Comparison of ENCODE assay signal across 9 mouse cellular contexts in the genomic region with DNA sequence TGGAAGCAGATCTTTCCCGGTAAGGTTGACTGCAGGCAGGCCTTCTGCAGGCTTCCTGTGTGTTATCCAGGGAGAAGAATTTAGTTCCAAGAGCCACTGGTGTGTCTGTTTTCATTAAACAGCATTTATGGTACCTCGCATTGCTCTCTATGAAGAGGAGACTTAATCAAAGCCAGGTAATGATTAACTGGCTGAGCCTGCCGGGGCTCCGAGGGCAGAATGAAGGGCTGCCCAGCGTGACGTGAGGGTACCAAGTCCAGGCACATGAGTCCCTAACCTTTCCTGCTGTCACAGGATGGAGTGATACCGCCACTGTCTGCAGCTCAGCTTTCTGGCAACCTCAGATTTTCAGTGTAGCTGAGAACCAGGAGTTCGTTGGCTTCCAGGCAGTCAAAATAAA. TPM values are rescaled to one million over a fixed set of nuclear protein-coding genes. Genes with fewer than 3 reads are reported as not detected.
DNase-seq lines count a peak whose midpoint lies in the region; ATAC-seq and TF ChIP-seq lines count a peak whose summit lies in the region.
"Had no signal": no experiment of that assay in that cellular context is flagged by ENCODE, and none has a peak within 500 bp of the region (broad histone marks: within the 10 kb centered on the region; RNA-seq: fewer than 3 reads in every experiment).

No protein-coding gene starts in this region.

- H3K4me1 ChIP-seq in forebrain, embryonic 12.5 days = peaks cover 43% of the 10 kb centered on the region
- peaks cover 14% of the 10 kb centered on the region; the same call in 1 of the 2 replicates for H3K4me1 ChIP-seq in forebrain, embryonic 11.5 days (replicated peaks; ENCODE audit: control insufficient read depth, insufficient read depth, low read length)
- peaks cover 14% of the 10 kb centered on the region for H3K4me1 ChIP-seq in hindbrain, embryonic 16.5 days (ENCODE audit: control insufficient read depth, insufficient read depth, low read depth, low read length)
- peaks cover 6% of the 10 kb centered on the region; the same call in 1 of the 2 replicates for H3K4me1 ChIP-seq in midbrain, postnatal 0 days (ENCODE audit: insufficient read depth, low read length)

- H3K36me3 ChIP-seq in forebrain, embryonic 12.5 days (replicated peaks) = no peaks in the 10 kb centered on the region
- no peaks in the 10 kb centered on the region for H3K36me3 ChIP-seq in forebrain, embryonic 11.5 days (ENCODE audit: control insufficient read depth, insufficient read depth, low read length)
- H3K36me3 ChIP-seq in hindbrain, embryonic 16.5 days (ENCODE audit: control insufficient read depth, insufficient read depth, low read length) = no peaks in the 10 kb centered on the region
- no peaks in the 10 kb centered on the region for H3K36me3 ChIP-seq in midbrain, postnatal 0 days (ENCODE audit: insufficient read depth, low read length)
- H3K36me3 ChIP-seq: limb, embryonic 12.5 days had no signal

- no peak overlapping the region for H3K4me3 ChIP-seq in forebrain, embryonic 12.5 days (replicated peaks)
- H3K4me3 ChIP-seq in forebrain, embryonic 11.5 days (ENCODE audit: low read depth, low read length) = no peak overlapping the region
- H3K4me3 ChIP-seq in hindbrain, embryonic 16.5 days (ENCODE audit: low read length) = no peak overlapping the region
- no peak overlapping the region for H3K4me3 ChIP-seq in midbrain, postnatal 0 days (ENCODE audit: low read depth, low read length)
- H3K4me3 ChIP-seq: limb, embryonic 12.5 days had no signal

- H3K27ac ChIP-seq in forebrain, embryonic 12.5 days = peak overlapping the region; percentile 42; the same call in 1 of the 2 replicates
- no peak overlapping the region for H3K27ac ChIP-seq in forebrain, embryonic 11.5 days (ENCODE audit: low read depth, low read length)
- no peak overlapping the region for H3K27ac ChIP-seq in hindbrain, embryonic 16.5 days (ENCODE audit: low read depth, low read length)
- H3K27ac ChIP-seq in midbrain, postnatal 0 days (ENCODE audit: low read depth, low read length) = peak overlapping the region; percentile 26; the same call in 1 of the 2 replicates
- H3K27ac ChIP-seq: limb, embryonic 12.5 days had no signal

- 64% methylated on average over 8 of the region's 8 CpGs for WGBS in forebrain, embryonic 12.5 days
- 65% methylated on average over 8 of the region's 8 CpGs for WGBS in forebrain, embryonic 11.5 days
- 36% methylated on average over 8 of the region's 8 CpGs for WGBS in hindbrain, embryonic 16.5 days
- 48% methylated on average over 8 of the region's 8 CpGs for WGBS in midbrain, postnatal 0 days

- DNase-seq in forebrain, embryonic 11.5 days (ENCODE audit: low spot score) = no peak
- peak; percentile 64 to 80 for DNase-seq in kidney, postnatal 4 days
- no peak for DNase-seq in midbrain, postnatal 0 days (ENCODE audit: low spot score)
- DNase-seq in thymus, postnatal 10 days (ENCODE audit: low spot score in 2 of 2) = no peak
- DNase-seq in lung, postnatal 4 days = no peak

- no peak overlapping the region for H3K9ac ChIP-seq in forebrain, embryonic 12.5 days
- no peak overlapping the region for H3K9ac ChIP-seq in forebrain, embryonic 11.5 days (ENCODE audit: low read length)
- H3K9ac ChIP-seq in hindbrain, embryonic 16.5 days (ENCODE audit: low read depth, low read length) = 0 out of 2 replicates have a peak overlapping the region, but pooled peaks have one; percentile 8
- H3K9ac ChIP-seq in midbrain, postnatal 0 days (replicated peaks; ENCODE audit: low read length, poor library complexity, severe bottlenecking) = 0 out of 2 replicates have a peak overlapping the region, but pooled peaks have one; percentile 3

- ATAC-seq in forebrain, embryonic 12.5 days (ENCODE audit: low FRiP score) = no peak
- no peak for ATAC-seq in forebrain, embryonic 11.5 days (replicated peaks; ENCODE audit: low FRiP score)
- ATAC-seq in hindbrain, embryonic 16.5 days = no peak
- no peak for ATAC-seq in midbrain, postnatal 0 days (ENCODE audit: low FRiP score)
- ATAC-seq in megakaryocyte, adult 5-6 weeks (ENCODE audit: poor library complexity, severe bottlenecking) = no peak

- no peak for TF ChIP-seq CTCF in midbrain, postnatal 0 days (IDR thresholded peaks at IDR 0.05)

- H3K27me3 ChIP-seq in forebrain, embryonic 12.5 days = 0 out of 2 replicates have a peak, but pooled peaks cover 5% of the 10 kb centered on the region
- no peaks in the 10 kb centered on the region for H3K27me3 ChIP-seq in forebrain, embryonic 11.5 days (ENCODE audit: control insufficient read depth, insufficient read depth, low read length)
- no peaks in the 10 kb centered on the region for H3K27me3 ChIP-seq in hindbrain, embryonic 16.5 days (replicated peaks; ENCODE audit: control insufficient read depth, insufficient read depth, low read length)
- H3K27me3 ChIP-seq in midbrain, postnatal 0 days (ENCODE audit: insufficient read depth, low read length) = no peaks in the 10 kb centered on the region
- H3K27me3 ChIP-seq: limb, embryonic 12.5 days had no signal

- H3K4me2 ChIP-seq in forebrain, embryonic 12.5 days = no peak overlapping the region
- no peak overlapping the region for H3K4me2 ChIP-seq in forebrain, embryonic 11.5 days (ENCODE audit: low read depth, low read length, severe bottlenecking)
- no peak overlapping the region for H3K4me2 ChIP-seq in hindbrain, embryonic 16.5 days (ENCODE audit: low read length)
- H3K4me2 ChIP-seq in midbrain, postnatal 0 days (ENCODE audit: low read depth, low read length, poor library complexity, severe bottlenecking) = no peak overlapping the region
- H3K4me2 ChIP-seq: limb, embryonic 12.5 days had no signal

- H3K9me3 ChIP-seq in forebrain, embryonic 12.5 days = no peaks in the 10 kb centered on the region
- no peaks in the 10 kb centered on the region for H3K9me3 ChIP-seq in forebrain, embryonic 11.5 days (ENCODE audit: control insufficient read depth, low read length)
- H3K9me3 ChIP-seq in hindbrain, embryonic 16.5 days (ENCODE audit: control insufficient read depth, low read length) = no peaks in the 10 kb centered on the region
- no peaks in the 10 kb centered on the region for H3K9me3 ChIP-seq in midbrain, postnatal 0 days (ENCODE audit: low read length)
- H3K9me3 ChIP-seq: limb, embryonic 12.5 days had no signal

RNA-seq across cellular contexts. Expression of a gene that starts 25.9 kb away (rescaled TPM):
- polyA plus RNA-seq in forebrain, embryonic 12.5 days (2016; fragmentation: Nextera tagmentation; extraction: Ambion mirVana) = 20.9 and 21.9 TPM in 2 replicates
- 22.4 and 24.1 TPM in 2 replicates for polyA plus RNA-seq in forebrain, embryonic 11.5 days (2014; fragmentation: Nextera tagmentation; extraction: Ambion mirVana)
- 12.7 TPM in 2 replicates for polyA plus RNA-seq in hindbrain, embryonic 16.5 days (2015; fragmentation: Nextera tagmentation; extraction: Ambion mirVana)
- 18.8 and 21.8 TPM in 2 replicates for total RNA-seq in midbrain, postnatal 0 days (2014; rRNA removed)
- 15.0 and 16.7 TPM in 2 replicates for polyA plus RNA-seq in midbrain, postnatal 0 days (2015; fragmentation: Nextera tagmentation; extraction: Ambion mirVana)
- 23.4 and 26.5 TPM in 2 replicates for total RNA-seq in megakaryocyte, adult 5-6 weeks (2015)
- 17.7 and 20.4 TPM in 2 replicates for total RNA-seq in megakaryocyte, adult 5-6 weeks (2017)

Comparison
In these comparisons a context has a peak if more than half of its experiments do, and no peak if none do; other contexts are left out.
1. H3K27ac ChIP-seq: peak in forebrain, embryonic 12.5 days (single experiment) and midbrain, postnatal 0 days (single experiment); none in forebrain, embryonic 11.5 days (single experiment) and hindbrain, embryonic 16.5 days (single experiment).
2. H3K9ac ChIP-seq: peak in hindbrain, embryonic 16.5 days (single experiment) and midbrain, postnatal 0 days (single experiment); none in forebrain, embryonic 12.5 days (single experiment) and forebrain, embryonic 11.5 days (single experiment).
3. DNase-seq: peak in kidney, postnatal 4 days (2 of 2); none in forebrain, embryonic 11.5 days (single experiment), midbrain, postnatal 0 days (single experiment), thymus, postnatal 10 days (0 of 2) and lung, postnatal 4 days (0 of 2).